Mouse (Mus musculus): ENCODE measurements around the gene Cd59a. TPM values are rescaled to one million over a fixed set of nuclear protein-coding genes. Genes with fewer than 3 reads are reported as not detected.
A peak's percentile ranks its signal among the peaks of the same experiment; 100 is the strongest.
"Not testable (repeated sequence)": the region's sequence is repeated elsewhere in the genome, so short reads cannot be mapped to it uniquely, and the experiment has no call there.

Cd59a gene
- total RNA-seq, 4 experiments from 2014 or later, result 3.9 to 7.6 (median 5.0) TPM

GRCm38 (mm10) chr2:104109021-104109420 lies 13.4 kb downstream of the Cd59a start:
- DNase-seq (ENCODE audit: low spot score in 2 of 2), result not testable (repeated sequence)

- DNase-seq (ENCODE audit: low spot score in 2 of 2), result no peak
These were observed 13.9 kb downstream of the Cd59a start for GRCm38 (mm10) chr2:104109528-104109927.

DNA sequence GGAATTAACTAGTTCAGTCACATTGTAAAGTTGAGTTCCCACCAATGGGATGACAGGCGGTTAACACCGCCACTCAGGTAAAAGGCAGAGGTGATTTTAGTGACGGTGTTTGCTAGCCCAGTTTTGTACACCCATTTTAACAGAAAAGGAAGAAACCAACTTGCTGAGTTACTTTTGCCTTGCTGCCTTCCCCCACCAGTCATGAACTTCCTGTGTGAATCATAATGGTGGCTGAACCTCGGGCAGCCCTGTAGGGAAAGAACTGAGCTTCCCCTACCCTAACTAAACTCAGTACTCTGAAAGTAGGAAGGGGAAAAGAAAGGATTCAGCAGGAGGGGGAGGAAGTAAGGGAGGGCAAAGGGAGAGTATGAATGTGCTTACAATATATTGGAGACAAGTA lies 14.4 kb downstream of the Cd59a start:
- no peak for DNase-seq (ENCODE audit: low spot score in 2 of 2)

DNA sequence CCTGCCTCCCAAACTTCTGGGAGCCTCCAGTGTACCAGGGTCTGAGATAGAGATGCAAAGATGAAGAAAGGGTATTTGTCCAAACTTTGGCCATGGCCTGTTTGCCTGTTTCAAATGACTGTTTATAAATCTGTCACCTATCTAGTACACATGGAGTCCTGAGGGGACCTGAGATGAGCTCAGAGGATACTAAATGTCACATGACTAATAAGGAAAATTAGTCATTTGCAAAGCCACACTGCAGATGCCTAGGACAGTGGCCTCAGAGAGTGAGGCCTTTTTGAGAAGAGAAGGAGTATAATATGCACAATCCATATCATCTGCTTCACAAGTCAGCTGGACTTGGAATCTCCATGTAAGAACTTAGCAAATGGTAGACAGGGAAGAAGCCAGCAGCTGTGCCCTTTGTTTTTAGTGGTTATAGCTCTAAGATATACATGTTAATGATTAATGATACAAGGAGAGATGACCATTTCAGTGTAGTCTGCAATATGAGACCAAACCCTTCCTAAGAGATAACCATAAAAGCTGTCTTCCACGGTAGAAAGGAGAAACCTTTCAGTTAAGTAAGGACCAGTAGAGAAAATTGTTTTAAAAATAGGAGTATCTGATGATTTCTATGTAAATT lies 15.7 kb downstream of the Cd59a start:
- not testable (repeated sequence) for DNase-seq (ENCODE audit: low spot score in 2 of 2)

DNA sequence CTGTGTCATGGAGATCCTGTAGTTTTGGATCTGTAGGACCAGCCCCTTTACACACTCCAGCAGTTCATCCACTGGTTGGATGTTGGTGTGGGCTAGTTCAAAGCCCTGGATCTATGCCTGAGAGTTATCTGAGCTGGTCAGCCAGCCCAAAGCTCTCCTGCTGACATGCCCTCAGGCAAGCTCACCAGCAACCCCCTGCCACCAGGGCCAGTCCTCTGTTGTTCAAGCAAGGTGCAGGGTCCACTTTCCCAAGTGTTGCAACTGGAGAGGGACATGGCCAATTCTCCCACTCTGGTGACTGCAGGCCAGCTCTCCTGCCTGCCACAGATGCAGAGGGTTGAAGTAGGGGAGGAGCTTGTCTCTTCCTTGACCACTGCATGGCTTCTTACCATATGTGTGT lies 18.0 kb downstream of the Cd59a start:
- not testable (repeated sequence) for DNase-seq (ENCODE audit: low spot score in 2 of 2)

DNA sequence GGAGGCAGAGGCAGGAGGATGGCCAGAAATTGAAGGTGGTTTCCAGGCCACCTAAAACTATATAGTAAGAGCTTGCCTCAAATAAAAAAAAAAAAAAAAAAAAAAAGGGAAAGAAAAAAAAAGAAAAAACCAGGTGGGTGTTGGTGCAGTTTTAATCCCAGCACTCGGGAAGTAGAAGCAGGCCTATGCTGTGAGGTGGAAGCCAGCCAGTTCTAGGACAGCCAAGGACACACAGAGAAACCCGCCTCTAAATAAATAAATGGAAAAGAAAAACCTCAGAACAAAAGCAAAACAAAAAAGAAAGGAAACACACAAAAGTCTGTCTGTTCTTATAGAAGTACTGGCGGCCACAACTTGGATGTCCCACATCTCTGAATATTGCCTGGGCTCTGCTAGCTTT lies 19.3 kb downstream of the Cd59a start:
- no peak for DNase-seq (ENCODE audit: low spot score in 2 of 2)

DNA sequence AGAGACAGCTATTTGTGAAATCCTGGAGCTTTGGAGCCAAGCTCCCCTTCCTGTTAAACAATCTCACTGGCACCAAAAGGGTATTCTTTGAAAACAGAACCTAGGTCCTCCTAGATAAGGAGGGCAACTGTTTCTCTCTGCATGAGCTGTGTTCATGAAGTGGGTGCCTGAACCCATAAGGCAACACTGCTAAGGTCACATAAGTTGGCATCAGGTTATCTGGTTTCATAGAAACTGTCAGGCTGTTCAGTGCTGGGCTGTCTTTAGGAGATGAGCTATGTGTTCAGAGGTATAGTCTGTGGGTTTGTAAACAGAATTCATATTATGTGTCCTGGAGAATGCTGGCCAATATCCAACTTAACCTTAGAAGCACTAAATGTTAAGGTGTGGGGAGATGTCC lies 21.6 kb downstream of the Cd59a start:
- not testable (repeated sequence) for DNase-seq (ENCODE audit: low spot score in 2 of 2)

- DNase-seq (ENCODE audit: low spot score in 2 of 2), result no peak
These were observed 23.5 kb downstream of the Cd59a start for GRCm38 (mm10) chr2:104119097-104119496.

GRCm38 (mm10) chr2:104120312-104120711 lies 24.7 kb downstream of the Cd59a start:
- no peak for DNase-seq (ENCODE audit: low spot score in 2 of 2)

- no peak for DNase-seq (ENCODE audit: low spot score in 2 of 2)
These were observed 26.3 kb downstream of the Cd59a start for GRCm38 (mm10) chr2:104121681-104122504.

DNA sequence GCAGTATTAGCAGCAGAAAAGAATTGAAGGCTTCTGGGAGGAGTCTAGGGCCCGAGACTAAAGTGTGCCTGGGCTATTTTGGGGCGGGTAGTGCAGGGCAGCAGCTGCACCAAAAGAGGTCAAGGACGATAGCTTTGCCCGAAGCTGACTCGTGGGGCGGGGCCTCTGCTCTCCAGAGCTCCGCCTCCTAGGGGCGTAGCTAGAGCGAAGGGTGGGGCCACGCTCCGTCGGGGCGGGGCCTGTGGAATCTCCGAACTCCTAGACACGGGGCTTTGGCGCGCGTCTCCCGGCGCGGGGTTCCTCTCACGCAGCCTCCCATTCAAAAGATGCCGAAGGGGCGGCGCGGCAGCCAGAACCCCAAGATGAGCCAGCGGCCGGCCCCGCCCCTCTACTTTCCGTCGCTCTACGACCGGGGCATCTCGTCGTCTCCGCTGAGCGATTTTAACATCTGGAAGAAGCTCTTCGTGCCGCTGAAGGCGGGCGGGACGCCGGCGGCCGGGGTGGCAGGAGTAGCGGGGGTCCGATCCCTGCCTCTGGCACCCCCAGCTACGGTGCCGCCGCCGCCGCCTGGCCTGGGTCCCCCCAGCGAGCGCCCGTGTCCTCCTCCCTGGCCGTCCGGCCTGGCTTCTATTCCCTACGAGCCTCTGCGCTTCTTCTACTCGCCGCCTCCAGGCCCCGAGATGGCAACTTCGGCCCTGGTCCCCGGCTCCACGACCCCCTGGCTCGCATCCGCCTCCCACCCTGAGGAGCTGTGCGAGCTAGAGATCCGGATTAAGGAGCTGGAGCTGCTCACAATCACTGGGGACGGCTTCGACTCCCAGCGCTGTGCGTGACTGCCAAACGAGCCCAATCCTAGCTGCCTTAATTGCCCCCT lies 27.1 kb downstream of the Cd59a start, which contains the start of gene A930018P22Rik:
A930018P22Rik (plus strand) TSS at position 265 of the 874 bp plus-strand sequence.
- DNase-seq (ENCODE audit: low spot score in 2 of 2), result peak; percentile 81 to 85

DNA sequence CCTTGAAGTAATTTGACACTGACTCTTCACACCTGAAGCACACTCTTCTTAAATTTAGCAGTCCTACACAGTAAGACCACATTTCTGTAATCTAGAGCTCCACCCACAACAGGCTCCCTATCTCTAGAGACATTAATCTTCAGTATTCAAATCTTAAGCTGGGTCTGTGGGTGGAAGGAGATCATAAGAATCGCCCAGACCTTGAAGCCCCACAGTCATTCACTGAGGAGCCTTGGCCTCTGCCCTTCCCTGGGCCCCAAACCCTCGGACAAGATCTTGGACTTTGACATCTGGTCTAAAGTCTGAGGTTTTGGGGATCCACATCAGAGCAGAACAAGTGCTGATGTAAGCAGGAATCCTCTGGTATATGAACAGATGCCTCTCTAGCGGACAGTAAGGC lies 27.9 kb downstream of the Cd59a start:
- no peak for DNase-seq (ENCODE audit: low spot score in 2 of 2)

DNA sequence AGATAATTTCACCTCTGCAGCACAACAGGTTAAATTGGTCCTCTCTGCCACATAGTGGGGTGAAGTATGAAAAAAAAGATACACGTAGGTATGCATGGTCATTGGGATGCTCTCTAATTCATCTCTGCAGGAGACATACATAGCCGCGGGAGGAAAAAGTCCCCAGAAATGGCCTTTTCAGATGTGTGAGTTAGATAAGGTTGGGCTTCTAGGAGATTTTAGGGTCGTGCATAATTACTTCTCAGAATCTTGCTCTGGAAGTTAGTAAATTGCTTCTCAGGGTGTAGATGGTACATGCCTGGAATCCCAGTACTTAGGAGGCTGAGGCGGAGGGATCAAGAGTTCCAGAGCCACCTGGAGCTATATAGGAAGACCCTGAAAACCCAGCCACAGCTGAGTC lies 28.5 kb downstream of the Cd59a start:
- no peak for DNase-seq (ENCODE audit: low spot score in 2 of 2)

GRCm38 (mm10) chr2:104128803-104129531 lies 33.4 kb downstream of the Cd59a start:
- DNase-seq (ENCODE audit: low spot score in 2 of 2), result no peak

DNA sequence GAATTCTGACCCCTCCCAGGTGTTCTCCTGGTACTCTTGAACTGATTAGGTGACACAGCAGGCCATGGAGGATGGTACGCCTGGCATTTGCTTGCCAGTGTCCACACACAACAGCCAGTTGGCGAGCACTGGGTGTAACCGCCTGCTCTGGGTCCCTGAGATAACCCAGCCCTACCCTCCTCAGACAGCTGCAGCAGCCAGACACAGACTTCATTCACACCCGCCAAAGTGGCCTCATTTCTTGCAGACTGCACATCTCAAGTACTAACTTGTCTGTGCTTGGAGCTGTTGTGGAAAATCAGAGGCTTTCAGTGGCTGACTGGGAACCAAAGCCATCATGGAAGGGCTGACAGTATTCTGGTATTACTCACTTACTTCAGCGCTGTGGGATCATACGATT lies 34.6 kb downstream of the Cd59a start:
- DNase-seq (ENCODE audit: low spot score in 2 of 2), result no peak

DNA sequence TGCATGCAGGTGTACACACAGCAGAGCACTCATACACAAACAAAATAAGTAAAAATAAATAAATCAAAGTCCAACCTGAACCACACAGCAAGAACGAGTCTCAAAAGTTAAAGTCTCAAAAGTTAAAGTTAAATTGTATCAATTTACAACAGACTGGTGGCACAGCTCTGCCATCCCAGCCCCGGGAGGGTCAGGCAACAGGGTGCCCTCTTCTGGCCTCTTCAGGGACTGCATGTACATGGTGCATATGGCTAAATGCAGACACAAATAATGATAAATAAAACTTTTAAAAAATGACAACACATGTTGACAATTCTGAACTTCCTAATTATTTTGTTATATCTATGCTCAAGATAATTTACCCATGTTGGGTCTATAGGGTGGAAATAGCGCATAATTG lies 35.4 kb downstream of the Cd59a start:
- no peak for DNase-seq (ENCODE audit: low spot score in 2 of 2)

DNA sequence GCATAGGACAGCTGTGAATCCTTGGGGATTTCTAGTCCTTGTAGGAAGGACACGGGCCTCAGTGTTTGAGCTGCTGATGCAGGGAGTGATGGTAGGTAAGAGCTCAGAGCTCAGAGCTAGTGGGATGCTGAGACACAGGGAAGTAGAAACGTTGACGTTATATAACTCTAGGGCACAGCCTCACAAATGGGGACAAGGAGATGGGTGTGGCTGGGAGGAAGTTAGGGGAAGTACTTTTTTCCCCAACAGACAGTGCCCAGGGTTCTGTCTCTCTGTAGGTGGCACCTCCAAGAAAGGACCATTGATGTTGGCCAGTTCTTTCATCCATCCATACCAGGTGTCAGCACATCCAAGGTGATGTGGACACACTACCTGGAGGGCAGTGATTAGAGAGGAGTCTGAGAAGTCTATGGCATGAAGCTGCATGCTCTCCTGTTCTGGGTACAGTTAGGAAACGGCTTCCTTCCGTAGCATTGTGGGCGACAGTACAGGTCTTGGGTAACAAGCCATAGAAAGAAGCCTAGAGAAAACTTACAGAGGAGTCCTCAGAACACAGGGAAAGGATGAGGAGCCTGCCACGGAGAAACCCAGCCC lies 36.8 kb downstream of the Cd59a start:
- DNase-seq (ENCODE audit: low spot score in 2 of 2), result no peak

GRCm38 (mm10) chr2:104133042-104133810 lies 37.6 kb downstream of the Cd59a start:
- DNase-seq (ENCODE audit: low spot score in 2 of 2), result no peak

DNA sequence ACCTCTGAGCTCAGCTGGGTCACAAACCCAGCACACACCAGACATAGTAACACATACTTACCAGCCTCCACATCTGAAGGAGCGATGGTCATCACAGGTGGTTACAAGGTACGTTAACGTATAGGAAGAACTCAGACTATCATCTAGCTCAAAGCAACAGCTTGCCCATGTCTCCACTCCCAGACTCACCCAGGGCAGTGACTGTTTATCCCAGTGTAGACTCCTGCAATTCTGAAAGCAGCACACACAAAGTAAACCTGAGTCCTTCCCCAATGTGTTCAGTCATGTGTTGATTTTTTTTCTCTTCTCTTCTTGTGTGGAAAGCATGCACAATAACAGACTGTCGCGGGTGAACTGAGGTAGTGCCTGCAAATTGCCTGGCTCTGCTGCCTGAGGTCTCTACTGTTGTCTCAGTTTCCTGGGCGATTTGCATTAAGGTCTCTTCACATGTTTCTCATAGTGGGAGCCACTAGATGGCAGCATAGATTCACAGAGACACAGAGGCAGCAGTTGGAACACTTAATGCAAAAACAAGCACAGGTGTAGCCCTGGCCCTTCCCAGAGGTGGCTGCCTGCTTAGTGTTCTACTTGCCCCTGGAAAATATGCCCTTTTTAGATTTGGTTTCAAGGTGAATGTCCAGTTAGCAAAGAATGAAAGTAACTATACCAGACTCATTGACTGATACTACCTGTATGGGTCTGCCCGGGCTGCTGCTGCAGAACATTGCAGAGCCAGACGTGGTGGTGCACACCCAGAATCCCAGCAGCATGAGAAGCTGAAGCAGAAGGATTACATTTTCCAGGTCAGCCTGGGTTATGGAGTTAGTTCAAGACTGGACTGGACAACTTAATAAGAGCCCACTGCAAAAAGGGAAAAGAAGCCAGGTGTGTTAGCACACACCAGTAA lies 38.8 kb downstream of the Cd59a start:
- peak; percentile 32 to 68 for DNase-seq (ENCODE audit: low spot score in 2 of 2)
